Mouse (Mus musculus): Measurements from ENCODE around the gene Hspbap1. TPM values are rescaled to one million over a fixed set of nuclear protein-coding genes. Genes with fewer than 3 reads are reported as not detected.
A peak's percentile ranks its signal among the peaks of the same experiment; 100 is the strongest.

Hspbap1 gene
- total RNA-seq, 2 experiments from 2014 or later: 2.9 to 3.0 TPM

- DNase-seq: no peak
- intact Hi-C loops (cut with DNase I): loop anchor here (10.0 kb wide), 1 partner anchor 175 kb away; the partner anchor contains the start of gene Wdr5b
These were observed 99.5 kb downstream of the Hspbap1 start for GRCm38 (mm10) chr16:35869656-35870055.

- DNase-seq: no peak
- intact Hi-C loops (cut with DNase I): loop anchor here (10.0 kb wide), 1 partner anchor 174 kb away; the partner anchor contains the start of gene Wdr5b
These were observed 100.4 kb downstream of the Hspbap1 start for GRCm38 (mm10) chr16:35870581-35871047.

- DNase-seq: peak; percentile 42 to 61
- intact Hi-C loops (cut with DNase I): loop anchor here (10.0 kb wide), 1 partner anchor 174 kb away; the partner anchor contains the start of gene Wdr5b
These were observed 101.1 kb downstream of the Hspbap1 start, which contains the start of gene Parp14 for GRCm38 (mm10) chr16:35871048-35871851. Gene Parp14, minus strand, starts transcription at chr16:35871544.

- DNase-seq: no peak
- intact Hi-C loops (cut with DNase I): loop anchor here (10.0 kb wide), 1 partner anchor 173 kb away; the partner anchor contains the start of gene Wdr5b
These were observed 101.7 kb downstream of the Hspbap1 start for GRCm38 (mm10) chr16:35871898-35872297.

- intact Hi-C loops (cut with DNase I): loop anchor here (10.0 kb wide), 1 partner anchor 172 kb away; the partner anchor contains the start of gene Wdr5b
These were observed 102.3 kb downstream of the Hspbap1 start for GRCm38 (mm10) chr16:35872410-35873006.

GRCm38 (mm10) chr16:35874416-35874815 is 104.2 kb downstream of the Hspbap1 start:
- DNase-seq: peak; percentile 73 to 81
- intact Hi-C loops (cut with DNase I): loop anchor here (1.0 to 10.0 kb wide), 2 partner anchors 65 to 170 kb away; partner anchors contain the start of genes Dtx3l and Wdr5b

More at GRCm38 (mm10) chr16:35872410-35873006, 102.3 kb downstream of the Hspbap1 start:
- no peak for DNase-seq

Other genes starting within 250 kb of the Hspbap1 start
- under 1 TPM; 0.96 to 1.00 TPM for gene Sema5b, start 229.2 kb upstream of the Hspbap1 start, total RNA-seq (2021)
- gene Dirc2, start 1.0 kb upstream of the Hspbap1 start, total RNA-seq (2021): 10 to 100 TPM; 56.2 to 61.5 TPM
- gene Parp14, start 101.2 kb downstream of the Hspbap1 start, total RNA-seq (2021): 10 to 100 TPM in 1 of 2 experiments, 1 to 10 TPM in 1; 9.8 to 10.0 TPM
- gene Parp9, start 168.1 kb downstream of the Hspbap1 start, total RNA-seq (2021): 10 to 100 TPM; 11.5 to 13.0 TPM
- gene Dtx3l, start 168.8 kb downstream of the Hspbap1 start, total RNA-seq (2021): 1 to 10 TPM; 9.4 to 9.9 TPM
- 10 to 100 TPM; 89.2 to 91.3 TPM for gene Kpna1, start 208.4 kb downstream of the Hspbap1 start, total RNA-seq (2021)

Measured in heart, postnatal 14 days (tissue).